Mouse (Mus musculus) E14TG2a.4 (cell line): Measurements from ENCODE around the gene Il11.

ENCODE experiments used
- CTCF ChIP-seq: conservative IDR thresholded peaks from 2 replicates; pipeline ENCODE4 v1.5.1; 2014; ENCODE audit warnings: low read length
- NANOG ChIP-seq: IDR thresholded peaks from 2 replicates; pipeline ENCODE4 v1.6.1; 2014; ENCODE audit warnings: borderline replicate concordance, low read length, mixed read lengths
- POU5F1 ChIP-seq: IDR thresholded peaks from 2 replicates; pipeline ENCODE4 v1.6.1; 2014; ENCODE audit warnings: low read length, borderline replicate concordance

DNA sequence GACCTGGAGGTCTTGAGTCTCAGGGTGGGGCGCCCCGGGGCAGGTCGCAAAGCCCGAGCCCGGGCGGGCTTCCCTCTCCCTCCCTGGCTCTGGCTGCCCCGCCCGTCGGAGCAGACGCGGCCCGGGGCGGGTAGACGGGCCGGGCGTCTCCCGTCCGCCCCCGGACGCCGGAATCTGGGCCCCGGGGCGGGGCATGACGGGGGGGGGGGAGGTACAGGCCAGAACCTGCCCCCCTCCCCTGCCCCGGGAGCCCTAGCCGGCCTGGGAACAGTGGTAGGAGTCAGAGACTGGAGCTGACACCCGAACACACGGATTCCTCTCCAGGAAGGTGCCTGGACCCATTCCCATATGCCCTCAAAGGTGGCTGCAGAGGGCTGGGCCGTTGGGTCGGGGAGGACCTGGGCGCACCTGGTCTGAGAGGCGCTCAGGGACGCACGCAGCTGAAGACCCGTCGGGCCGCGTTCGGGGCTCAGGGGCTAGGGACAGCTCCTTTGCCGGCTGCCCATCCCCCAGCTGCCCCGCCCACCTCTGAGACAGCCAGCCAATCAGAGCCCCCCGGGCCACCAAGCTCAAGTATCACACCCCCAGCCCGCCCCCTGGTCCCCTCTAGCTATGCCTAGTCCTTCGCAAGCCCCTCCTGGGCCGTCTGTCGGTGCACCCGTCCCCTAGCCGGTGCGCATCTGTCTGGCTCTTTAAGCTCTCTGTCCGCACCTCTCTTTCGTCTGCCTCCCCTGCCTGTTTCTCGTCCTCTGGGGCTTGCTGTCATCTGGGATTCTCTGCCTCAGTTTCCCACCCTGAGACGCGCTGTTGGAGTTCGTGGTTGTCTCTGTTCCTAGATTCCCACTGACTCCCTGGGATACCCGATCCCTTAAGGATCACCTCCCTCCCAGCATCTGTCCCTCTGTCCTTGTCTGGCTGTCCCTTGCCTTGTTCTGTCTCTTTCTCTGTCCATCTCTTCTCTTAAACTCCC is 5.5 kb downstream of the Il11 start:
- no peak for TF ChIP-seq CTCF
- TF ChIP-seq POU5F1: no peak
- no peak for TF ChIP-seq NANOG
